Mouse (Mus musculus) spleen, adult 2 months (tissue): ENCODE data around the gene Prkg1.

Experiments used
- CTCF ChIP-seq: fragments of 200-500 bp; IDR thresholded peaks from 2 replicates; pipeline ENCODE4 v1.5.1; 2011; ENCODE audit warnings: mild to moderate bottlenecking, inconsistent platforms; ENCODE audit not compliant: insufficient read depth, insufficient read length, insufficient replicate concordance; ENCODE audit errors: extremely low read depth
- POLR2A ChIP-seq: fragments of 200-500 bp; IDR thresholded peaks from 2 replicates; pipeline ENCODE4 v1.6.1; 2011; ENCODE audit warnings: low read depth, low read length, inconsistent platforms

GRCm38 (mm10) chr19:31781521-31782018 is 16.7 kb upstream of the Prkg1 start:
- TF ChIP-seq POLR2A = no peak
- TF ChIP-seq CTCF = no peak
